Comparison of ENCODE assay signal across 17 mouse cellular contexts in the genomic region with DNA sequence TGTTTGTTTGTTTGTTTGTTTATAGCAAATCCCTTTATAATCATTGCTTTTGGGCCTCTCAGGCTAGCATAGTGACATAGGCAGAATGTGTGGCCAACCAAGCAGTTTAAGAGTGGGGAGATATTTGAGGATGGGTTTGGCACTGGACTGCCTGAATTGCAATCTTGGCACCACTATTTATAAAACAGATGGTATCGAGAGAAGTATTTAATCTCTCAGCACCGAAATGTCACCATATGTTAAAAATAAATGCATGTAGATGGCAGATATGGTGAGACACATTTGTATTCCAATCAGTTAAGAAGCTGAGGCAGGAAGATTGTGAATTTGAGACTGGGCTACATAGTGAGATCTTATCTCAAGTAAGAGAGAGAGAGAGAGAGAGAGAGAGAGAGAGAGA.
A peak's percentile ranks its signal among the peaks of the same experiment; 100 is the strongest.
DNase-seq lines count a peak whose midpoint lies in the region; ATAC-seq and TF ChIP-seq lines count a peak whose summit lies in the region.
"Had no signal": no experiment of that assay in that cellular context is flagged by ENCODE, and none has a peak within 500 bp of the region (broad histone marks: within the 10 kb centered on the region; RNA-seq: fewer than 3 reads in every experiment).

No protein-coding gene starts in this region.

- H3K27ac ChIP-seq in forebrain, postnatal 0 days (ENCODE audit: low read depth, low read length), result no peak overlapping the region
- H3K27ac ChIP-seq: hindbrain, embryonic 10.5 days; limb, embryonic 12.5 days; liver, embryonic 12.5 days had no signal

- H3K4me3 ChIP-seq in forebrain, postnatal 0 days (ENCODE audit: low read depth, low read length), result no peak overlapping the region
- H3K4me3 ChIP-seq: hindbrain, embryonic 10.5 days; limb, embryonic 12.5 days; liver, embryonic 12.5 days had no signal

- DNase-seq in layer of hippocampus, adult 9-10 months (ENCODE audit: low spot score), result peak; percentile 11
- no peak for DNase-seq in layer of hippocampus, postnatal 25 days (ENCODE audit: extremely low spot score in 1 of 2, low spot score in 1 of 2)
- DNase-seq in cerebellum, adult 11-12 months, result peak; percentile 84
- peak; percentile 97 for DNase-seq in cerebellum, adult 9-10 months
- DNase-seq in forebrain, postnatal 0 days, result no peak
- no peak for DNase-seq in kidney, adult 18-20 months
- no peak for DNase-seq in MN1 (ENCODE audit: low spot score)
- DNase-seq: adrenal gland, adult 2 months; gastrocnemius, postnatal 14 days; kidney, adult 8-10 months; kidney, postnatal 14 days; lung, embryonic 14.5 days; lung, postnatal 4 days; retina, postnatal 1 day had no signal

- no peak for TF ChIP-seq CTCF in forebrain, postnatal 0 days (IDR thresholded peaks at IDR 0.05; ENCODE audit: low read depth)

- no peaks in the 10 kb centered on the region for H3K4me1 ChIP-seq in forebrain, postnatal 0 days (ENCODE audit: insufficient read depth)
- H3K4me1 ChIP-seq: hindbrain, embryonic 10.5 days; limb, embryonic 12.5 days; liver, embryonic 12.5 days had no signal

- WGBS in forebrain, postnatal 0 days, result 59% methylated on average over 2 of the region's 2 CpGs

- no peaks in the 10 kb centered on the region for H3K27me3 ChIP-seq in forebrain, postnatal 0 days (ENCODE audit: insufficient read depth, low read length)
- H3K27me3 ChIP-seq: limb, embryonic 12.5 days; liver, embryonic 12.5 days had no signal

- H3K9me3 ChIP-seq in forebrain, postnatal 0 days (ENCODE audit: low read length), result no peaks in the 10 kb centered on the region
- H3K9me3 ChIP-seq: hindbrain, embryonic 10.5 days; limb, embryonic 12.5 days; liver, embryonic 12.5 days had no signal

- no peak overlapping the region for H3K9ac ChIP-seq in forebrain, postnatal 0 days
- H3K9ac ChIP-seq: limb, embryonic 12.5 days; liver, embryonic 12.5 days; lung, embryonic 14.5 days had no signal

- ATAC-seq in forebrain, postnatal 0 days, result 0 out of 2 replicates have a peak, but pooled peaks have one; percentile 38
- ATAC-seq: liver, embryonic 12.5 days had no signal

- no peaks in the 10 kb centered on the region for H3K36me3 ChIP-seq in forebrain, postnatal 0 days (ENCODE audit: insufficient read depth)
- H3K36me3 ChIP-seq: hindbrain, embryonic 10.5 days; limb, embryonic 12.5 days; liver, embryonic 12.5 days had no signal

- no peak overlapping the region for H3K4me2 ChIP-seq in forebrain, postnatal 0 days (ENCODE audit: low read depth)
- H3K4me2 ChIP-seq: limb, embryonic 12.5 days; liver, embryonic 12.5 days; lung, embryonic 14.5 days had no signal

Comparison
In these comparisons a context has a peak if more than half of its experiments do, and no peak if none do; other contexts are left out.
1. DNase-seq: peak in layer of hippocampus, adult 9-10 months (single experiment), cerebellum, adult 11-12 months (single experiment) and cerebellum, adult 9-10 months (single experiment); none in layer of hippocampus, postnatal 25 days (0 of 2), forebrain, postnatal 0 days (single experiment), kidney, adult 18-20 months (single experiment) and MN1 (single experiment).